Comparison of ENCODE assay signal across 14 mouse cellular contexts in genomic region chr2:64075873-64076272, GRCm38 (mm10). TPM values are rescaled to one million over a fixed set of nuclear protein-coding genes. Genes with fewer than 3 reads are reported as not detected.
DNase-seq lines count a peak whose midpoint lies in the region; ATAC-seq lines count a peak whose summit lies in the region.
"Had no signal": no experiment of that assay in that cellular context is flagged by ENCODE, and none has a peak within 500 bp of the region (broad histone marks: within the 10 kb centered on the region; RNA-seq: fewer than 3 reads in every experiment).

No protein-coding gene starts in this region.

- peak; percentile 51; the same call in 1 of the 2 replicates for ATAC-seq in heart, embryonic 15.5 days (replicated peaks; ENCODE audit: insufficient number of reproducible peaks, insufficient read depth, low FRiP score, low read depth)
- ATAC-seq in midbrain, embryonic 11.5 days (ENCODE audit: low FRiP score) = no peak
- no peak for ATAC-seq in hindbrain, embryonic 14.5 days (ENCODE audit: low FRiP score)
- 0 out of 2 replicates have a peak, but pooled peaks have one; percentile 65 for ATAC-seq in stomach, embryonic 15.5 days (ENCODE audit: insufficient read depth, low FRiP score, low read depth)

- intact Hi-C loops in heart, postnatal 25 days (cut with DNase I) = no loop called here

- H3K27me3 ChIP-seq in heart, embryonic 15.5 days = no peaks in the 10 kb centered on the region
- peaks cover 8% of the 10 kb centered on the region; the same call in 1 of the 2 replicates for H3K27me3 ChIP-seq in midbrain, embryonic 10.5 days (ENCODE audit: low read depth, poor library complexity, severe bottlenecking)
- no peaks in the 10 kb centered on the region for H3K27me3 ChIP-seq in midbrain, embryonic 11.5 days (ENCODE audit: control insufficient read depth, insufficient read depth, low read length)
- H3K27me3 ChIP-seq in hindbrain, embryonic 14.5 days (ENCODE audit: control insufficient read depth, insufficient read depth, low read length) = no peaks in the 10 kb centered on the region
- no peaks in the 10 kb centered on the region for H3K27me3 ChIP-seq in stomach, embryonic 15.5 days (replicated peaks)
- H3K27me3 ChIP-seq: CH12.LX had no signal

- peak overlapping the region; percentile 64 for H3K27ac ChIP-seq in heart, embryonic 15.5 days
- 0 out of 2 replicates have a peak overlapping the region, but pooled peaks have one; percentile 42 for H3K27ac ChIP-seq in midbrain, embryonic 10.5 days (replicated peaks)
- no peak overlapping the region for H3K27ac ChIP-seq in midbrain, embryonic 11.5 days (ENCODE audit: low read depth, low read length)
- no peak overlapping the region for H3K27ac ChIP-seq in hindbrain, embryonic 14.5 days
- H3K27ac ChIP-seq in stomach, embryonic 15.5 days = no peak overlapping the region
- H3K27ac ChIP-seq: layer of hippocampus, adult 2 months; liver, embryonic 14.5 days had no signal

- no peaks in the 10 kb centered on the region for H3K36me3 ChIP-seq in heart, embryonic 15.5 days
- H3K36me3 ChIP-seq in midbrain, embryonic 10.5 days = no peaks in the 10 kb centered on the region
- H3K36me3 ChIP-seq in midbrain, embryonic 11.5 days (ENCODE audit: control insufficient read depth, insufficient read depth, low read length) = no peaks in the 10 kb centered on the region
- no peaks in the 10 kb centered on the region for H3K36me3 ChIP-seq in hindbrain, embryonic 14.5 days (replicated peaks; ENCODE audit: control insufficient read depth, insufficient read depth)
- no peaks in the 10 kb centered on the region for H3K36me3 ChIP-seq in stomach, embryonic 15.5 days

- 30% methylated on average over 6 of the region's 6 CpGs for WGBS in heart, embryonic 15.5 days
- WGBS in midbrain, embryonic 10.5 days = 55% methylated on average over 6 of the region's 6 CpGs
- 33% methylated on average over 6 of the region's 6 CpGs for WGBS in midbrain, embryonic 11.5 days
- 43% methylated on average over 6 of the region's 6 CpGs for WGBS in hindbrain, embryonic 14.5 days
- WGBS in stomach, embryonic 15.5 days = 48% methylated on average over 6 of the region's 6 CpGs

- no peak for DNase-seq in heart, postnatal 25 days (ENCODE audit: low spot score)
- no peak for DNase-seq in midbrain, embryonic 10.5 days (ENCODE audit: low spot score)
- no peak for DNase-seq in midbrain, embryonic 11.5 days (ENCODE audit: low spot score, missing footprints)
- DNase-seq in hindbrain, embryonic 14.5 days (ENCODE audit: low spot score) = no peak
- DNase-seq in adrenal gland, postnatal 10 days = no peak
- DNase-seq in layer of hippocampus, adult 8-10 months (ENCODE audit: low spot score in 2 of 2) = no peak
- DNase-seq: gastrocnemius, postnatal 36 days; thymus, postnatal 4 days had no signal

- H3K4me1 ChIP-seq in heart, embryonic 15.5 days (replicated peaks) = peaks cover 38% of the 10 kb centered on the region
- H3K4me1 ChIP-seq in midbrain, embryonic 10.5 days = peaks cover 69% of the 10 kb centered on the region
- H3K4me1 ChIP-seq in midbrain, embryonic 11.5 days (ENCODE audit: control insufficient read depth, insufficient read depth, low read length) = peaks cover 41% of the 10 kb centered on the region
- peaks cover 43% of the 10 kb centered on the region for H3K4me1 ChIP-seq in hindbrain, embryonic 14.5 days (replicated peaks; ENCODE audit: control insufficient read depth, insufficient read depth, low read length)
- H3K4me1 ChIP-seq in stomach, embryonic 15.5 days = peaks cover 16% of the 10 kb centered on the region

- peak overlapping the region; percentile 56 for H3K4me2 ChIP-seq in heart, embryonic 15.5 days
- no peak overlapping the region for H3K4me2 ChIP-seq in midbrain, embryonic 11.5 days
- H3K4me2 ChIP-seq in hindbrain, embryonic 14.5 days (replicated peaks) = peak overlapping the region; percentile 44
- H3K4me2 ChIP-seq in stomach, embryonic 15.5 days = peak overlapping the region; percentile 2; the same call in 1 of the 2 replicates

- H3K9me3 ChIP-seq in heart, embryonic 15.5 days (replicated peaks) = no peaks in the 10 kb centered on the region
- H3K9me3 ChIP-seq in midbrain, embryonic 10.5 days (replicated peaks) = no peaks in the 10 kb centered on the region
- no peaks in the 10 kb centered on the region for H3K9me3 ChIP-seq in midbrain, embryonic 11.5 days (ENCODE audit: control insufficient read depth, low read length)
- no peaks in the 10 kb centered on the region for H3K9me3 ChIP-seq in hindbrain, embryonic 14.5 days (ENCODE audit: control insufficient read depth, low read length)
- no peaks in the 10 kb centered on the region for H3K9me3 ChIP-seq in stomach, embryonic 15.5 days

- H3K4me3 ChIP-seq in heart, embryonic 15.5 days = peak overlapping the region; percentile 29
- no peak overlapping the region for H3K4me3 ChIP-seq in midbrain, embryonic 10.5 days
- no peak overlapping the region for H3K4me3 ChIP-seq in midbrain, embryonic 11.5 days (ENCODE audit: low read depth, low read length)
- H3K4me3 ChIP-seq in hindbrain, embryonic 14.5 days (replicated peaks; ENCODE audit: low read length) = no peak overlapping the region
- H3K4me3 ChIP-seq in stomach, embryonic 15.5 days (replicated peaks) = no peak overlapping the region
- H3K4me3 ChIP-seq: layer of hippocampus, adult 2 months; myocyte had no signal

- H3K9ac ChIP-seq in heart, embryonic 15.5 days = 0 out of 2 replicates have a peak overlapping the region, but pooled peaks have one; percentile 33
- no peak overlapping the region for H3K9ac ChIP-seq in midbrain, embryonic 11.5 days (ENCODE audit: low read length)
- no peak overlapping the region for H3K9ac ChIP-seq in hindbrain, embryonic 14.5 days
- H3K9ac ChIP-seq in stomach, embryonic 15.5 days = no peak overlapping the region
- H3K9ac ChIP-seq: liver, embryonic 14.5 days had no signal

RNA-seq across cellular contexts. Expression of gene Fign, which starts 22.0 kb away (rescaled TPM):
- polyA plus RNA-seq in heart, embryonic 15.5 days (2015; fragmentation: Nextera tagmentation; extraction: Ambion mirVana) = 7.2 and 8.1 TPM in 2 replicates
- total RNA-seq in heart, postnatal 25 days (2021) = 10 to 100 TPM; 12.3 to 14.7 TPM
- polyA plus RNA-seq in midbrain, embryonic 10.5 days (2016; fragmentation: Nextera tagmentation; extraction: Ambion mirVana) = 17.1 and 18.0 TPM in 2 replicates
- 15.2 and 17.1 TPM in 2 replicates for polyA plus RNA-seq in midbrain, embryonic 11.5 days (2014; fragmentation: Nextera tagmentation; extraction: Ambion mirVana)
- 15.1 and 16.4 TPM in 2 replicates for polyA plus RNA-seq in hindbrain, embryonic 14.5 days (2014; fragmentation: Nextera tagmentation; extraction: Ambion mirVana)
- polyA plus RNA-seq in stomach, embryonic 15.5 days (2015; fragmentation: Nextera tagmentation; extraction: Ambion mirVana) = 3.2 and 3.3 TPM in 2 replicates
- total RNA-seq in adrenal gland, postnatal 10 days (2021) = 1 to 10 TPM; 3.7 to 5.3 TPM
- 1 to 10 TPM; 1.3 to 2.0 (median 1.8) TPM for total RNA-seq in layer of hippocampus, adult 8-10 months (2022)
- total RNA-seq: CH12.LX had no signal

Comparison
In these comparisons a context has a peak if more than half of its experiments do, and no peak if none do; other contexts are left out.
1. H3K27ac ChIP-seq: peak in heart, embryonic 15.5 days (single experiment) and midbrain, embryonic 10.5 days (single experiment); none in midbrain, embryonic 11.5 days (single experiment), hindbrain, embryonic 14.5 days (single experiment) and stomach, embryonic 15.5 days (single experiment).
2. ATAC-seq: peak in heart, embryonic 15.5 days (single experiment) and stomach, embryonic 15.5 days (single experiment); none in midbrain, embryonic 11.5 days (single experiment) and hindbrain, embryonic 14.5 days (single experiment).